Mouse (Mus musculus) heart, postnatal 0 days (tissue): ENCODE measurements around the gene Rgs14. TPM values are rescaled to one million over a fixed set of nuclear protein-coding genes. Genes with fewer than 3 reads are reported as not detected.

ENCODE experiments used
- ATAC-seq: fragments of 200-750 bp; cut with Nextera tagmentation; 2 replicates; pipeline ENCODE4 v1.8.0; 2017; ENCODE audit warnings: low read depth, moderate number of reproducible peaks, moderate library complexity; ENCODE audit not compliant: insufficient read depth
- DNase-seq: peaks from one replicate; pipeline ENCODE4 v3.0.0-alpha.2; 2016; ENCODE audit warnings: low spot score
- H3K27ac ChIP-seq: fragments of 300-500 bp; sonication (generic); 2 replicates; pipeline ENCODE4 v1.5.1; 2014; ENCODE audit warnings: low read depth, mild to moderate bottlenecking
- H3K27me3 ChIP-seq: fragments of 300-500 bp; sonication (generic); 2 replicates; pipeline ENCODE4 v1.6.1; 2014; ENCODE audit warnings: low read length, mixed read lengths; ENCODE audit not compliant: control insufficient read depth, insufficient read depth
- H3K36me3 ChIP-seq: fragments of 300-500 bp; sonication (generic); replicated peaks from 2 replicates; pipeline ENCODE4 v1.6.1; 2014; ENCODE audit warnings: low read length, mixed read lengths; ENCODE audit not compliant: control insufficient read depth, insufficient read depth
- H3K4me1 ChIP-seq: fragments of 300-500 bp; sonication (generic); 2 replicates; pipeline ENCODE4 v1.6.1; 2014; ENCODE audit warnings: antibody characterized with exemption; ENCODE audit not compliant: control insufficient read depth, insufficient read depth
- H3K4me2 ChIP-seq: fragments of 300-500 bp; sonication (generic); 2 replicates; pipeline ENCODE4 v1.6.1; 2014; ENCODE audit warnings: low read depth, mild to moderate bottlenecking, low read length, moderate library complexity
- H3K4me3 ChIP-seq: fragments of 300-500 bp; sonication (generic); 2 replicates; pipeline ENCODE4 v1.5.1; 2014; ENCODE audit warnings: low read depth, low read length
- H3K9ac ChIP-seq: fragments of 300-500 bp; sonication (generic); replicated peaks from 2 replicates; pipeline ENCODE4 v1.6.1; 2014; ENCODE audit warnings: low read depth, low read length, mixed read lengths
- H3K9me3 ChIP-seq: fragments of 300-500 bp; sonication (generic); replicated peaks from 2 replicates; pipeline ENCODE4 v1.6.1; 2016; ENCODE audit warnings: low read length; ENCODE audit not compliant: control insufficient read depth
- CTCF ChIP-seq: IDR thresholded peaks from 2 replicates; pipeline ENCODE4 v1.5.1; 2016; ENCODE audit warnings: antibody characterized with exemption, control low read depth, low read depth
- EP300 ChIP-seq: IDR thresholded peaks from 2 replicates; pipeline ENCODE4 v1.6.1; 2016; ENCODE audit warnings: antibody characterized with exemption, low read depth
- WGBS: fragments of 180-500 bp; shearing (Covaris S2); extraction: QIAGEN DNeasy Blood & Tissue Kit; methylation state at CpG from one replicate; pipeline ENCODE4 v1.1.7; 2014; 5-methylcytosine and 5-hydroxymethylcytosine counted together
- polyA plus RNA-seq: library from polyadenylated mRNA; unstranded; fragments of >200 nt; fragmentation: Nextera tagmentation; extraction: Ambion mirVana; gene quantifications from 2 replicates; pipeline ENCODE4 v1.2.1, GENCODE M21; 2015
- total RNA-seq: library from RNA; depleted of rRNA; stranded (reverse); fragments of >200 nt; gene quantifications from 2 replicates; pipeline ENCODE4 v1.2.3, GENCODE M21; 2014; ENCODE audit warnings: low replicate concordance

Rgs14 gene
- total and polyA plus RNA-seq, 2 experiments from 2014 or later = 0.30 to 1.1 TPM

DNA sequence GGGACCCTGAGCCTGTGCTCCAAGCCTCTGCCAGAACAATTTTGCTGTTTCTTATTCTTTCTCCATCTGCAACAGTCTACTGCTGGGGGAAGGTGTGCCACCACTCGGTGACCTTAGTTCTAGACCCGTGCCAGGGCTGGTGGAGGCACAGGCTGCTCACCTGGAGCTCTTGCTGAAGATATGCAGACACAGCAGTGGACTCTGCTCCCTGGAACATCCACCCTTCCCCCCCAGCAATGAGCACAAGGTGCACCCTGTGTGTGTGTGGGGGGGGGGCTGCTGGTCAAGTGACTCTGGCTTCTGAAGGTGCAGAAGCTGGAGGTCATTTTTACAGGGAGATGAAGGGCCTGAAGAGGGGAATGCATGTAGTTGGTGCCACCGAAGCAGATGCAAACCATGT is 21.1 kb downstream of the Rgs14 start:
- Histone ChIP-seq H3K9me3 (no peaks in the 10 kb centered on the region), H3K4me3 (no peak overlapping the region), H3K36me3 (no peaks in the 10 kb centered on the region), H3K9ac (no peak overlapping the region), H3K4me2 (no peak overlapping the region), H3K27me3 (0 out of 2 replicates have a peak, but pooled peaks cover 6% of the 10 kb centered on the region), H3K4me1 (no peaks in the 10 kb centered on the region), H3K27ac (no peak overlapping the region)
- DNase-seq (no peak), ATAC-seq (no peak)
- no peak for TF ChIP-seq EP300
- TF ChIP-seq CTCF = no peak
- 79% methylated on average over 3 of the region's 3 CpGs for WGBS

DNA sequence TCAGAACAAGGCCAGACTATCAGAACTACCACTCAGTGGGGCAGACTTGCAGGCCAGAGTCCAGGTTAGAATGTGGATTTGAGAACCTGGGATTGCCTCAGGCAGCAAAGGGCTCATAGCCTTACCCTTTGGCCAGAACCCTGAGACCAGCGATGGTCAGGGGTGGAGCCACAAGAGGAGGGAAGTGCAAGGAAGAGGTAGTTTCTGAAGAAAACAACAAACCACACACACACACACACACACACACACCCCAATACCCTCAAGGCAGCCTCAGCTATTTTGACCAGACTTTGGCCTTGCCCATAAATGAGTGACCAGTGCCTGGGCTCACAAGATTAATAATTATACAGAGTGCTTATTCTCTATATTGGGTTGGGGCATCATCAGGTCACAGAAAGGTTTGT is 22.1 kb downstream of the Rgs14 start:
- WGBS = 67% methylated on average over 1 of the region's 1 CpGs
- Histone ChIP-seq H3K9me3 (no peaks in the 10 kb centered on the region), H3K27me3 (0 out of 2 replicates have a peak, but pooled peaks cover 9% of the 10 kb centered on the region), H3K36me3 (no peaks in the 10 kb centered on the region), H3K9ac (no peak overlapping the region), H3K4me2 (no peak overlapping the region), H3K4me3 (no peak overlapping the region), H3K27ac (no peak overlapping the region), H3K4me1 (no peaks in the 10 kb centered on the region)
- DNase-seq (no peak), ATAC-seq (no peak)
- no peak for TF ChIP-seq CTCF
- TF ChIP-seq EP300 = no peak

DNA sequence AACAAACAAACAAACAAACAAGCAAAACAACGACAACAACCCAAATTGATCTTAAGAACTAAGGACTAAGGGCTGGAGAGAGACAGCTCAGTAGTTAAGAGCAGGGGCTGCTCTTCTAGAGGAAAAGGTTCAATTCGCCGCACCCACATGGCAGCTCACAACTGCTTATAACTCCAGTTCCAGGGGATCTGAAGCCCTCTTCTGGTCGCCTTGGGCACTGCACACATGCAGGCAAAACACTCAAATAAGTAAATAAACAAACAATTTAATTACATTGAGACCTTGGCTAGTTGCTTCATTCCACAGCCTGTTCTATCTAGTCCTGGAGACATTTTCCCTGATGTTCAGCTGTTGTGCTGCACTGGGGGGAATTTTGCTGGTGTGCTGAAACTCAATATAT is 23.4 kb downstream of the Rgs14 start:
- H3K27ac ChIP-seq = no peak overlapping the region
- DNase-seq (no peak), ATAC-seq (no peak)
- 0 out of 2 replicates have a peak, but pooled peaks cover 10% of the 10 kb centered on the region for H3K27me3 ChIP-seq
- no peaks in the 10 kb centered on the region for H3K9me3 ChIP-seq
- 67% methylated on average over 4 of the region's 4 CpGs for WGBS
- H3K36me3 ChIP-seq = no peaks in the 10 kb centered on the region
- no peak overlapping the region for H3K4me2 ChIP-seq
- H3K4me1 ChIP-seq = no peaks in the 10 kb centered on the region
- no peak overlapping the region for H3K9ac ChIP-seq
- TF ChIP-seq EP300 (no peak), CTCF (no peak)
- H3K4me3 ChIP-seq = no peak overlapping the region

DNA sequence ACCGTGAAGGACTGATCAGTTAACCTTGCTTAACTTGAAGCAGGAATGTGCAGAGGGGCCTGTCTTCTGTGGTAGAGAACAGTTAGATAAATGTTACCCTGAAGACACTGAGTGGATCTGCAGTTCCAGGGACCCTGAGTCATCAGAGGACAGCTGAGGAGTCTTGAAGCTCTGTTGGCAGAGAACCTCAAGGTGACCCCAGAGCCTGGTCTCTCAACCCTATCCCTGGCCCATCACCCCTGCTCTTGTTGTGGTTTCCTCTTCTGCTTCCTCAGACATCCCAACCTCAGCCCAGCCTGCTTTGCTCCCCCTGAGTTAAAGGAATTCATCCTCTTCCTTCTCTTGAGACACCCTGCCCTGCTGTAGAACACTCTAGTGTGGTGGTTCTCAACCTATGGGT is 28.6 kb downstream of the Rgs14 start, which contains the start of gene Slc34a1:
TSS of gene Slc34a1 (plus strand) at position 100 of the 400 bp plus-strand sequence.
- no peaks in the 10 kb centered on the region for H3K4me1 ChIP-seq
- H3K9me3 ChIP-seq = no peaks in the 10 kb centered on the region
- H3K4me2 ChIP-seq = no peak within 1 kb of the TSS
- H3K27me3 ChIP-seq = peaks cover 35% of the 10 kb centered on the region
- no peak within 1 kb of the TSS for H3K27ac ChIP-seq
- no peak for ATAC-seq
- H3K9ac ChIP-seq = no peak within 1 kb of the TSS
- no peak for DNase-seq
- H3K36me3 ChIP-seq = no peaks in the 10 kb centered on the region
- H3K4me3 ChIP-seq = no peak within 1 kb of the TSS
- TF ChIP-seq CTCF (no peak), EP300 (no peak)
- WGBS = 69% methylated on average over 1 of the region's 1 CpGs

DNA sequence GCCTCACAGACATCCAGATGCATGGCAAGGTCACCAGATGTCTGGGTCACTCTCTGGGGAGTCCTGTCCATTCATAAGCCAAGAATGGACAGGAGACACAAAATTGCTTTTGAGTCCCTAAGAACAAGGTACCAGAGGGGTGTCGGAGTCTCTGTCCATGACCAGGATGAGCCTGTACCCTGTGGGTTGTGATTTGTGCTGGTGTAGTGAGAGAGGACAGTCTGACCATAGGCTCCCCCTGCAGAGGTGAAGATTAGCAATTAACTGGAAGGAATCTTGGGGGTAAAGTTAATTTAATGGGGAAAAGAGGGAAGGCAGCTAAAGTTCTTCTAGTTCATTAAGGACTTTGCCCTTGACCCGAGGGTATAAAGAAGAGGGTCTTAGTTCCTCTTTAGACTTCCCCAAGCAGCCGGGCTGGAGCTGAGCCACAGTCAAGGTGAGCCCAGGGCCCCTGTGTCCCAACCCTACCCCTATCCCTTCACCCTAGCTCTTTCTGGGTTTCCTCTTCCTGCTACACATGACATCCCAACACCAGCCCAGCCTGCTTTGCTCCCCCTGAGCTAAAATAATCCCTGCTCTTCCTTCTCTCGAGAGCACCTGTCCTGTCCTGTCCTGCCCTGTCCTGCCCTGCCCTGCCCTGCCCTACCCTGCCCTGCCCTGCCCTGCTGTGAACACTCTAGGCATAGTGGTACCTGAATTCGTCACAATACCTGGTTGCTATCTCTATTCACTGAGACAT is 29.9 kb downstream of the Rgs14 start:
- H3K27me3 ChIP-seq = peaks cover 43% of the 10 kb centered on the region
- H3K27ac ChIP-seq = no peak overlapping the region
- no peak overlapping the region for H3K9ac ChIP-seq
- WGBS = 49% methylated on average over 5 of the region's 5 CpGs
- H3K4me2 ChIP-seq = no peak overlapping the region
- no peaks in the 10 kb centered on the region for H3K36me3 ChIP-seq
- ATAC-seq (no peak), DNase-seq (no peak)
- H3K9me3 ChIP-seq = no peaks in the 10 kb centered on the region
- H3K4me1 ChIP-seq = no peaks in the 10 kb centered on the region
- no peak overlapping the region for H3K4me3 ChIP-seq
- no peak for TF ChIP-seq EP300
- no peak for TF ChIP-seq CTCF

DNA sequence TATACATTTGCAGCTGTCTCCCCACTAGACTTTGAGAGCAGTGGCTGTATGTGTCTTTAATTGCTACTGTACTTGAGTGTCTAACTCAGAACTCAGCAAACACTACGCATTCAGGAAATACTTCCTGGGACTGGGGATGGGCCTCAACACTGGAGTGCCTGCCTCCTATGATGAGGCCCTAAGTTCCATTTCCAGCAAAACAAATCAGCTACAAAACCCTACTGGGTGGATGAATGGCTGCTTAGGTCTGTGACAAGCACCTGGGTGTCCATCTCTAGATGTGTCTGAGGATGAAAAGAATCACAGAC is 30.5 kb downstream of the Rgs14 start:
- Histone ChIP-seq H3K4me2 (no peak overlapping the region), H3K27ac (no peak overlapping the region), H3K9me3 (no peaks in the 10 kb centered on the region), H3K4me3 (no peak overlapping the region), H3K36me3 (no peaks in the 10 kb centered on the region), H3K9ac (no peak overlapping the region), H3K4me1 (no peaks in the 10 kb centered on the region), H3K27me3 (peaks cover 47% of the 10 kb centered on the region)
- DNase-seq (no peak), ATAC-seq (no peak)
- TF ChIP-seq EP300 = no peak
- TF ChIP-seq CTCF = no peak
- WGBS = 47% methylated on average over 1 of the region's 1 CpGs
